Mouse (Mus musculus) left cerebral cortex, postnatal 10 days (tissue): ENCODE results near the gene Ppia. TPM values are rescaled to one million over a fixed set of nuclear protein-coding genes. Genes with fewer than 3 reads are reported as not detected.
"Not testable (repeated sequence)": the region's sequence is repeated elsewhere in the genome, so short reads cannot be mapped to it uniquely, and the experiment has no call there.

Experiments
- DNase-seq, 2 experiments: peaks; one replicate each; pipeline ENCODE4 v3.0.0; 2021 to 2022; ENCODE audit warnings: low spot score in 2 of 2, mixed read lengths in 1 of 2; ENCODE audit errors: extremely low spot score in 1 of 2
- intact Hi-C: fragments of 180-260 bp; cut with DNase I; formaldehyde crosslinking; loops from one replicate; pipeline ENCODE4 v1.15.1; 2025
- total RNA-seq, 2 experiments: library from RNA; stranded (reverse); gene quantifications; 2 replicates each; pipeline ENCODE4 v1.2.3; 2021

Gene Ppia
- 1,000 to 10,000 TPM; 2,299 to 2,355 TPM for total RNA-seq

DNA sequence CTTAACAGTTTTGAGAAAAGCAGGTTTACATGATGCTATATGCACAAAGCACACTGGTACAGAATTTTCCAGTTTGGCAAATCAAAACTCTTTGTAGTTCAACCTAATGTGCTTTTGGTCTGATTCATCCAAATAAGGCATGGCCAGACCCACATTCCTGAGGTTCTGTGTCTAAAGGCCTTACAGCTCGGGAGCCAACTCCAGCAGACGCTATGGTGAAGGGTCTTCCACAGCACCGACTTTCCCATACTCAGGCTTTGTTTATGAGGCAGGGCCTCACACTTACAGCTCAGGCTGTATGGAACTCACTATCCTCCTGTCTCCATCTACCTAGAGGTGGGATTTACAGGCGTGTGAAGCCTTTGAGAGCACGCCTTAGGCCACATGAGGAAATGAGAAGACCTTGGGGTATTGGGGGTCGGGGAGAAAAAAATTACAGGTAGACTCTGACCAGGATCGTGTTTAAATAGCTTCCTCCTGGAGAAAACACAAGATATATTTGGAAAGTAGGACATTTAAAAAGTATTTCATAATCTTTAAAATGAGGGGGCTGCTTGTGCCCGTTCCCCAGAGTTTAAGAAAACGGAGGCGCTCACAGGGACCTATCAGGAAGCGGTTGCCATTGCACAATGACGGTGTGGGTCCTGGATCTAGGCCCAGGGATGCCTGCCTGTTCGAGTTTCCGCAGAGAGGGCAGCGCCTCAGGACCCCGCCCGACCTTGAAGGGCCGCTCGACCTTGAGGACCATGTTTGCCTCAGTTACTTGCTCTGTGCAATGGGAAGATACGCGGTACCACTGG lies at the start of gene Ppia:
Gene Ppia, plus strand, starts transcription at position 693 of the 800 bp plus-strand sequence.
- intact Hi-C loops = no loop called here
- no peak for DNase-seq

DNA sequence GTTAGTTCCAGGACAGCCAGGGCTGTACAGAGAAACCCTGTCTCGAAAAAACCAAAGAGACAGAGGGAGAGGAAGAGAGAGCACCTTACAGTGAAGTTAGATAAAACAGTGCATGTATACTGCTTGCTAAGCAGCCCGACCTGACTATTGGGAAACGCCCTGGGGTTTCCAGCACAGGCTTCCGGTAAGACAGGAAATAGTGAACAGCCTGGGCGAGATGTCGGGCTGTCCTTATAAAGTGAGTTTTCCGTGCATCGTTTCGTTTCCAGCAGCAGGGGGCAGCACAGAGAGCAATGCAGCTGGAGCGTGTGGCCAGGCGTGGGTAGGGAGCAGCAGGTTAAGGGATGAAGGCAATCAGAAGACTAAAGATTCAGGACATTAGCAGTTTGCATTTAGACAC lies 49.4 kb upstream of the Ppia start:
- DNase-seq = peak; percentile 27 to 81
- intact Hi-C loops = no loop called here

DNA sequence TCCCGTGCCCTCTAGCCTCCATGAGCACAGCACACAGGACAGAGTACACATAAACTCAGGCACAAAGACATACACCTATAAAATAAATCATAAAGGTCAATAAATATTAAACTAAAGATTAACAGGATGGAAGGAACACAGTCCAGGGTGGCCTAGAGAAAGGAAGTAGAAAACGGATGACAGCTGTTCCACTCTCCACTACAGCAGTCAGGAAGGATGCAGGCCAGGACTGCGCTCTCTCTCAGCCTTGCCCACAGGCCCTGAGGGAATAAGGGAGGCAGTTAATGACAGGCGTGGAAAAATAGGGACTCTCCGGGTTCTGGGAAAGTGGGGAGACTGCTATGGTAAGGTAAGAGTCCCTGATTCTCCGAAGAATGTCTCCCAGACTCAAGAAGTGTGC lies 48.8 kb upstream of the Ppia start:
- intact Hi-C loops = no loop called here
- no peak for DNase-seq

DNA sequence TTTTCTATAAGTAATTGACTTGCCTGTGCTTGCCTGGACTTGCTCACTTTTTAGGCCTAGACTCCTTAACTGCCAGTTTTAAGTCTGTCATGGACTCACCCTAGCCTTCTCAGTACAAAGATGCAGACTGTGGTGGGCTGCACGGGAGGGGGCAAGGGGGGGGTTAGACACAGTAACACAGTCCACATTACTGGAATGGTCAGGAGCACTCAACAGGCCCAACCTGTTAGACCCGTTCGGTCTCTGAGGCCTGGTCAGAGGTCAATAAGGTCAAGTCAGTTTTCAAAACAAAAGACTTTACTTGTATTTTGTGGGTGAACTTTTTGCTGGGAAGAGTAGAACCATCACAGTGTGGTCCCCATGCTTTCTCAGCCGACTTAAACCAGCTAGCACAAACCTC lies 48.1 kb upstream of the Ppia start:
- intact Hi-C loops = no loop called here
- no peak for DNase-seq

DNA sequence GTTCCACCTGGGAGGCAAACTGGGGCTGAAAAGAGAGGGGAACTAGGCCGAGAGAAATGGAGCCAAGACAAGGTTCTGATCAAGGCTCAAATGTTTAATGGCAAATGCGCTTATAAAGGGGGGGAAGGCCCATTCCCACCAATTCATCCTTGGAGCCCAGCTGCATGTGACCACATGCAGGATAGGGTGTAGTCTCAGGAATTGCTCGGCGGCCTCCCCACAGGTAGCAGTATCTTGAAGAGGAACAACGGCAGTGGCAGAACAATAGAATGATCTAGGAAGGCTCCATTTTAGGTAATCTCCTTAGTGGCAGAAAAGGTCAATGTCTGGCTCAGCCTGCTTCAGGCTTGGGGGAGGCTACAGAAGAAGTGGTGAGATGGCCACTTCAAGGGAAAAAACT lies 47.3 kb upstream of the Ppia start:
- intact Hi-C loops, DNase-seq: not testable (repeated sequence)

DNA sequence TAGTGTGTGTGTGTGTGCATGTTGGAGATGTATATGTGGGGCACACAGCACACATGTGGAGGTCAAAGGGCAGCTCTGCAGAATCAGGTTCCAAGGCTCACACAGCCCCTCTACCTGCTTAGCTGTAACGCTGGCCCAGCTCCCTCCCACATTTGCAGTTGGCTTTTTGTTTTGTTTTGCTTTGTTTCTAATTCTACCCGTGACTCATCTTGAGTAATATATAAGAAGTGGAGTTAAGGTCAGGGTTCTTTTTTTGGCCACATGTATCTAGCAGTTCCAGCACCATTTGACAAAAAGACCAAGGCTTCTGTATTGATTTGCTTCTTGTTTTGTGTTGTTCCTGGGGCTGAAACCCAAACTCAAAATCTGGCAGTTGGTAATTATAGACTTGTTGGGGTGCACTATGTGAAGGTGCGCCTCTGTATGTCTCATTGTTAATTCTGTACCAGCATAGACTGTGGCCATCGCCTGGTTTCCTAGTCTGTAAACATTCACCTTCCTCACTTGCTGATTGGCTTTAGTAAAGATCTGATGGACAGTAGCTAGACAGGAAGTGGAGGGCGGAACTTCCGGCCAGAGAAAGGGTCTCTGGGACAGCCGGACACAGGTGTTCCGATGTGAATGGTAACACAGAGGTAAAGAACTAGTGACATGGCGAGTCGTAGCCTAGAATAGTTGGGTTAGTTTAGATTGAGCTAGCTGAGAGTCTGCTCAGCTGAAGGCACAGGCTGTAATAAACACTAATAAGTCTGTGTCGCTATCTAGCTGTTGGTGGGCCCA lies 43.7 kb upstream of the Ppia start:
- no peak for DNase-seq
- intact Hi-C loops = no loop called here

DNA sequence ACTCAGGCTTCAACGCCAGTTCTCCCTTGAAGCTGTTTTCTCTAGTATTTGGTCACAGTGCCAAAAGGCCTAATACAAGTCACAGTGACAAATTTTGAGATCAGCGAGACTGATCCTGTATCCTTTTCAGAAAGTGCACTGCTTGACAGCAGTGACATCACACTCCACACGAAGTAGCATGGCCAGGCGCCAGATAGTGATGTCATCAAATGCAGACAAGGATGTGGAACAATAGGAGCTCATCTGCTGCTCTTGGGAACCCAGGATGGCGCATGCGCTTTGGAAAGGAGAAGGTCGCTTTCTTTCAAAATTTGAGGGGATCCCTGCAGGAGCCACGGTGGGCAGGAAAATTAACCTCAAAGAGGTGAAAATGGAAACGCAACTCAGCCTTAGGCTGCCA lies 42.5 kb upstream of the Ppia start:
- intact Hi-C loops = no loop called here
- DNase-seq = no peak

DNA sequence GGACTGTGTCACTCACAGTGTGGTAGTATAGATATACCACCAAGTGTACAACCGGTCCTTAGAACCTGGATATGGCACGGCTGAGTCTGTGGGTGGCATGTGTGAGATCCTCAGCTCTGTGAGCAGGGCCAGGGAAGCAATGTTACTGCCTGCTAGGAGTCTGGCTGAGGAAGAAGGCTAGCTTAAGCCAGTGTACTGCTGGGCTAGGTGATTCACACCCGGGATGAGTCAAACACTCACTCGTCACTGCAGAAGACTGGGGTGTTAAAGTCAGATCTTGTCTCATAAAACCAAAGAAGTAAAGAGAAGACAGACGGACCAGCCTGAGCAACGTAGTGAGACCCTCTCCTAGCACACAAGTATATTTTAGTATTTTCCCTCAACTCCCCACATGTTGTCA lies 34.3 kb upstream of the Ppia start:
- intact Hi-C loops = no loop called here
- DNase-seq = no peak

DNA sequence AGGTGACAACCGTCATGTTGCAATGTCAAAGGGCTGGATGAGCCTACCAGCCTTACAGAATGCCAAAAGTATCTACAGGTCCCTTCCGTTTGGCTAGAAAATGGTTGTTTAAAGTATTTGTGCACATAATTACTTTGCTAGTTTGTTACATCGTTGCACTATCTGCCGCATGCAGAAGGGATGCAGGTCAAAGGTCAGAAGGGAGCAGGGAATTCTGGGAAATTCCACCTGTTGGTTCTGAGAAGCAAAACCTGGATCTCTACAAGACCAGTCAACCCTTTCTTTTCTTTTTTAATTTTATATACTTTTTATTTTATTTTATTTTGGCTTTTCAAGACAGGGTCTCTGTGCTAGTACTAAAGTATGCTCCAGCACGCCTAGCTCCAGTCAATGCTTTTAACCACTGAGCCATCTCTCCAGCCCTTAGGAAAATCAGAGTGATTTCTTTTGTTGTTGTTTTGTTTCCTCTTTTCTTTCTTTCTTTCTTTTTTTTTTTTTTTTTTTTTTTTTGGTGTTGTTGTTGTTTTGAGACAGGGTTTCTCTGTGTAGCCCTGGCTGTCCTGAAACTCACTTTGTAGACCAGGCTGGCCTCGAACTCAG lies 27.0 kb upstream of the Ppia start:
- no peak for DNase-seq
- intact Hi-C loops = no loop called here

DNA sequence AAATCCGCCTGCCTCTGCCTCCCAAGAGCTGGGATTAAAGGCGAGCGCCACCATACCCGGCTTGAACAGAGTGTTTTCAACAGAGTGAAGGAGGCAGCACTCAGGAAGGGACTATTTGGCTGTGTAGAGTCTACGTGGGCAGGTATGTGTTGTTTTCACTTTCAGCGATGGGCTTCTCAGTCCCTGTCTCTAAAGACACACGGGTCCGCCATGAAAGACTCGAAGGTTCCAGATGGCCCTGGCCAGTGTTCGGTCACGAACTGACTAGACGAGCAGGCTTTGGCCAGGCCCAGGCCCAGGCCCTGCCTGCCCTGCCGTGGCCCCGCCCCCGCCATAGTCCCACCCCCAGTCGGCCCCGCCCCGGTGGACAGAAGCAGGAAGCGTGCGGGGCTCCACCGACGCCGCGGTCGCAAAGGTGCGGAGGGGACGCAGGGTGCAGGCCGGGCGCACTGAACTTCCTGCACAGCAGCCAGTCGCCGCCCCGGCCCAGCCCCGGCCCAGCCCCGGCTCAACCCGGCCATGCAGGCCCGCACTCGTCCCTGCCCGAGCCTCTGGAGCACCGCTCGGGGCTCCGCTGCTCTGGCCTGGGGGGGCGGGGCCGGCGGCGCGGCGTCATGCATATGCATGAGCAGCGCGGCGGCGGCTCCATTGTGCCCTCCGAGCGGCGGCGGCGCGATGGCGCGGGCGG lies 26.4 kb upstream of the Ppia start, which contains the start of gene Zmiz2:
Gene Zmiz2, plus strand, starts transcription at position 349 of the 688 bp plus-strand sequence.
- DNase-seq = peak; percentile 84 to 98
- intact Hi-C loops = no loop called here

DNA sequence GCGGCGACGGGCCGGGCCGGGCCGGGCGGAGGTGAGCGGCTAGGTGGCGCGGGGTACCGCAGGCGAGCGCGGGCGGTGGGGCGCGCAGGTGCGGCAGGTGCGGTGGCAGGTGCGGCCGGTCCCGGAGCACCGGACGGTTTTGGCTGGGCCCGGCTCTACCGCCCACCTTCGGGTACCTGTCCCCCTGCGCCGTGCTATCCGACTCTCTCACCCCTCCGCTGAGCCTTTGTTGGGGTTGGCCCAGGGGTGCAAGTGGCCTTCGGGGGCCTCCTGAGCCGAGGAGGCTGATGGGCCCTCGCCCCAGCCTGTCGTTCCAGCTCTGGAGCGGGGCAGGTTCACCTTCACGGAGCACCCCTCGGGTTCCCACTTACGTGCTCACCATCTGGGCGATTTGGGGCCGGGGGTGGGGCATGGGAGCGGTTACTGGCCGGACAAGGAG lies 25.7 kb upstream of the Ppia start:
- DNase-seq = peak in 1 of 2 experiments; percentile 42

DNA sequence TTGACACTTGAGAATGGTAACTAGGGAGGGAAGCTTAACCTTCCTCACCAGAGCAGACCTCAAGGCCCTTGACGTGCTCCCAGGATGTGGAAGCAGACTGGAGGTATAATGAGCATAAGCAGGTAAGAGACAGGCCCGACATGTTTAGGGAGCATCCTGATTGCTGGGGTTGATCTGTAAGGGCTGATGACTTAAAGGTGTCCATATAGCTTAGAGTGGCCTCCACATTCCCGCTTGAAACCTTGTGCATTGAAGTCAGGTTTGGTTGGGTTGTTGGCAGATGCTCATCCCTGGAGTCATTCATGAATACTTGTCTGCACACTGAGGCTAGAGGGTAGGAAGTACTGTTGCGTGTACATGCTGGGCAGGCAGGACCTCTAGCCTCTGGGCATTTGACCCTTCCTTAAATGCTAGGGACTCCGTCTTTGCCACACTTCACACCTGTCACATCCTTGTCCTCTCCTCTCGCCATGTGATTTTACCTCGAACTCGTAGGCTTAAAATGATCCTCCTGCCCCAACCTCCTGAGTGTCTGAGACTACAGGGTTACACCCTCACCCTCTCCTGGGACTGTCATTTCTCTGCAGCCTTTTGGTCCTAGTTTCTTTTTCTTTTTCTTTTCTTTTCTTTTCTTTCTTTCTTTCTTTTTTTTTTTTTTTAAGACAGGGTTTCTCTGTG lies 24.7 kb upstream of the Ppia start:
- intact Hi-C loops = no loop called here
- DNase-seq = no peak

More for the DNA sequence above, 25.7 kb upstream of the Ppia start:
- intact Hi-C loops = no loop called here

DNA sequence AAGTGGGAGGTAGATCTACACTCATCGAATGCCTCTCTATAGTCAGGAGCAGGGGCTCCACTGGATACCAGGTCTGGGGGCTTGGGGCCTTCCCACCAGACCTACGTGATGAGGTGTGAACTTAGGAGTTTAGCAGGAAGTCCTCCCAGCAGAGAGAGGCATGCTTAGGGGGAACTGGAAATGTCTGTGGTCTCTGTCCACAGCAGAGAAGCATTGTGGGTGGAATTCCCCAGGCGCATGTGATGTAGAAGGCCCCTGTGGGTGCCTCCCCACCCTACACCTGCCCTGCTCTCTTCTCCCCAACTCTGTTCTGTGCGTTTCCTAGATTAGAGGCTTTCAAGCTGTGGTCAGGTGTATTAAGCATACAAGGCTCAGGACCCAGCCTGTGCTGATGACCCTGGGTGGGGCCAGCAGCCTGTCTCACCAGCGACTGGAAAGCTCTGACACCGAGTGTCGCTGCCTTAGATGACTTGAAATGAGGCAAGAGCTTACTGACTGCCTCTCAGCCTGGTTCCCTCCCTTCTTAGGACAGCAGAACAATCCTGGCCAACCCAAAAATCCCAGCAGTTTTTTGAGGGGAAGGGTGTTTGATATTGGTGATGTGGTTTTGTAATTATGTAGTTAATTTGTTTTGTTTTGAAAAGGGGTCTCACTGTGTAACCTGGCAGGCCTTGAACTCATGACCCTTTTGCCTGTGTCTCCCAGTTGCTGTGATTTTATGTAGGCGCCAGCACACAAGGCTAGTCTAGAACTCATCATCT lies 23.5 kb upstream of the Ppia start:
- no peak for DNase-seq
- intact Hi-C loops = no loop called here

DNA sequence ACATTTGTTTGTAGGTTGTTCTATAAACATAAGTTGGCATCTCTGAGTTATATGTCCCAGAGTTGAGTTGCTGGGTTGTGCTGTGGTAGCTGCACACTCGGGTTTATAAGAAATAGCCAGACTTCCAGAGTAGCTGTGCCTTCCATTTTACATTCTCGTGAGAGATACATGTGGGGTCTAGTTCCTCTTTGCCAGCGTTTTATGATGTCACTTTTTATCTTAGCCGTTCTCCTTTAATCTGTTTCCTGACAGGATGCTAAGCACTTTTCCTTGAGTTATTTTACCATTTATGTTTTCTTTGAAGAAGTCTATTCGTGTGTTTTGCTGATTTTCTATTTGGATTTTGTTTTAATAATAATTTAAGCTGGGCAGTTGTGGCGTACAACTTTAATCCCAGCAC lies 22.4 kb upstream of the Ppia start:
- no peak for DNase-seq
- intact Hi-C loops = no loop called here

DNA sequence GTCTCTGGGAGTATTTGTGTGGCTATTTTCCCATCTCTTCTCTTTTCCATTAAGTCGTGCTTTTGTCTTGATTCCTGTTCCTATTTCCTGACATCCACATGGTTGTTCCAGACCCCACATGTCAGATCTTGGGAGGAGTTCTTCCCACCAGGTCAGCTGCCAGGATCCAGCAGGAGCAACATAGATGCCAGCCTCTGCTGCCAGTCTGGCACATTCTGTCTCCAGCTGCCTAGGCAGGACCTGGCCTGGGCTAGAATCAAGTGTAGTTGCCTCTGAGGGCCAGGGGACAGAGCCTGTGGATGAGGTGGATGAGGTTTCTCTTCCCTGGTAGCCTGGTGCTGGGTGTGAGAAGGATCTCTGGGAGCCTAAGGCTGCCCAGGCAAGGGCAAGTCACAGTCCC lies 21.4 kb upstream of the Ppia start:
- DNase-seq = no peak
- intact Hi-C loops = no loop called here

DNA sequence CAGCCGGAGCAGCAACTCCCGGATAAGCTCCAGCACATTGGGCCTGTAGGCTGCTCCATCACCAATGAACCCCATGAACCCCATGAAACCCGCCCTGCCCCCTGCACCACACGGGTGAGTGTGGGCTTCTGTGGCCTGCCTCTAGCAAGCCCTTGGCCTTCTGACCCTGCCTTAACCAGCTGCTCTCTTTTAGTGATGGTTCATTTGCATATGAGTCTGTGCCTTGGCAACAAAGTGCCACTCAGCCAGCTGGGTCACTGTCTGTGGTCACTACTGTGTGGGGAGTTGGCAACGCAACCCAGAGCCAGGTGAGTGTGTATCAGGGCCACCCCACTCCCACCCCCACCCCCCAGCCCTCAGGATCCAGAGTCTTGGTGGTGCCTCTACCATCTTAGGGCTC lies 19.7 kb upstream of the Ppia start:
- intact Hi-C loops = no loop called here
- DNase-seq = no peak

DNA sequence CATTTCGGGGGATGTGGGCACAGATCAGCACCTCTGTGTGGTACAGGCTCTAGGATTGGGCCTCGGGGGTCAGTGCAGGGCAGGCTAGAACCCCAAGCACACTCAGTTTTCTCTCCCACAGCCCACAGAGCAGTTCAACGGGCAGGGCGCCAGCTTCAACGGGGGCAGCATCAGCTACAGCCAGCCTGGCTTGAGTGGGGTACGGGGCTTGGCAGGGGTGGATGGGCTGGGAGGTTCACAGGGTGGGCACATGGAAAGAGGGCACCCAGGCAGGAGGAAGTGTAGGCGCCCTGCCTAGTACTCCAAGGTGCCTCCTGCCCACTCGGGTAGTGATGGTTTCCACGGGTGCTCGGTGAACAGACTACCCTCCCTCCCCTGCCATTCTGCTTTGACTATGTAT lies 17.1 kb upstream of the Ppia start:
- peak in 1 of 2 experiments; percentile 53 for DNase-seq
- intact Hi-C loops = no loop called here
